Mouse (Mus musculus) layer of hippocampus, postnatal 25 days (tissue): ENCODE measurements at regions not wholly inside any gene's neighbourhood (a gene's known extent, or its start where the extent isn't known, plus 50 kb on each side); places are given as distances from the start of the nearest gene placed in this dataset.

Source experiments
- DNase-seq, 2 experiments: peaks; one replicate each; pipeline ENCODE4 v3.0.0; 2022; ENCODE audit warnings: mixed read lengths in 2 of 2, low spot score in 1 of 2; ENCODE audit errors: extremely low spot score in 1 of 2

- no peak for DNase-seq
Measured at GRCm38 (mm10) chr1:23589414-23589942, 172.1 kb upstream of the B3gat2 start.

DNA sequence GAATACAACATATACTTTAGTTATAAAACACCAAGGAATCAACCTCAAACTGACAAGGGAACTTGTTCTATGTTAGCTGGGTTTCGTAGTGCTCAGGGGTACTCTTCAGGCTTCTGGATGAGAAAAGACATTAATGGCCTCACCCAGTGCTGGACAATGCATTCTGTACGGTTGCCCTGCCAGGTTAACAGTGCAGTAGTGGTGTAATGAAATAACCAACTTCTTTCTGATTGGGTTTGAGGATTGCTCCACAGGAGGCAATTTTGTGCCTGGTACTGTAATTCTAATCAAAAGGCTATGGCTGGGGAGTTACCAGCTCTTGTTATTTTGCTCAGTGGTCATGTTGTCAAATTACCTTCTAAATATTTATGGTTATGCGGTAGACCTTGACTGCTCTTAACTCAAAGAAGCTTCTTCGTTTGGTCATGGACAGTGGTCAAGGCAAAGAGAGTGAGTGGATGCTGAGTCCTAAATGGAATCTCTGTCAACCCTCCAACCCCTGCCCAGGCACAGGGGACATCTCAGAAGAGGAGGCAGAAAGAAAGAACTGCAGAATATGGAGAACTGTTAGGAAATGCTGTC is 158.8 kb upstream of the B3gat2 start:
- DNase-seq: no peak

GRCm38 (mm10) chr1:23629366-23629765 is 132.2 kb upstream of the B3gat2 start:
- DNase-seq: no peak

DNA sequence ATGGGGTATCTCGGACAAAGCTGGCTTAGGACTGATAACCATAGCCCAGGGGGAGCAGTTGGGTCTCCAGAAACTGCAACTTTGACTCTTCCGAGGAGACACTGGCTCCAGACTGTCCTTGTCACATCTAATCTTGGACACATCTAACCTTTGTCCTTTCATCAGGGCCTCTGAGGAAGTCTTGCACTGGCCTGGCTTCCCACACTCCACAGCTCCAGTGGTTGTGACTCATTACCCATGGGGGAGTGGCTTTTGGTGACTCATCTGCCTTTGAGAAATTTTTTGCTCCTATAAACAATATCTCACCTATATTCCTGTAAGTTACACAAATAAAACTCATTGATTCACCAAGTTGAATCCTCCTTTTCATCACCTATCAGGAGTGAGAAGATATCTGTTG is 116.5 kb upstream of the B3gat2 start:
- DNase-seq: no peak

GRCm38 (mm10) chr1:23648875-23649506 is 112.6 kb upstream of the B3gat2 start:
- DNase-seq: no peak

DNA sequence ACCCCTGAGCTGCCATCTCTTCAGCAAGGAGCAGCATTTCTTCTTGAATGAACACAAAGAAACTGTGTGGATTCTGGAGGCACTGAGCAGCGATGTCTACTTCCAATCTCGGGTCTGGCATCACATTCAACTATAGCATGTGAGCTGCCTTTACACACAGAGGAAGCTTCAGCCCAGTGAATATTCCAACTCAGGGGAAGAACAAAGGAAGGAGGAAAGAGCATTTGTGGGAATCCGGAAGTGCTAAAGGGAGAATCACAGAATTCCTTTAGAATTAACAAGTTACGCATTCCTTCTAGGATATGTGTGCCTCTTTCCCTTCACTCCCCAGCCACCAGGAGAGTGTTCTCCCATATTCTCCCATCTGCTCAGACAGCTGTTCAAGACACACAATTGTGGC is 111.7 kb upstream of the B3gat2 start:
- no peak for DNase-seq

- no peak for DNase-seq
Measured at GRCm38 (mm10) chr1:23653628-23654027, 107.9 kb upstream of the B3gat2 start.

DNA sequence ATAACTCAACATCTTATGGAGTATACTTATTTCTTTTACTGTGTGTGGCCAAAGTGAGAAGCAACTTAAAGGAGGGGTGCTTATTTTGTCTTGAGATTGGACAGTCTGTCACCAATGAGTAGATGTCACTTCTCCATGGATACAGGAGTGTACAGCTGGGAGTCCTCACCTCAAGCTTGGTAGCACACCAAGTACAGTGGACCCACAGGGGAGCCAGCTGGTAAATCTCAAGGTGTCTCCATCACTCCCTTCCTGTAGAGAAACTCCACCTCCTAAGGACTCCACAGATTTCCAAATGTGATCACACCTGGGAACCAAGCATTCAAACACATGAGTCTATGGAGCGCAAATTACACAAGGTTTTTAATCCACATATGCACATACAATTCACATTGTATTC is 105.8 kb upstream of the B3gat2 start:
- DNase-seq: no peak

- peak; percentile 21 to 35 for DNase-seq
Measured at GRCm38 (mm10) chr1:23656302-23656701, 105.3 kb upstream of the B3gat2 start.

DNA sequence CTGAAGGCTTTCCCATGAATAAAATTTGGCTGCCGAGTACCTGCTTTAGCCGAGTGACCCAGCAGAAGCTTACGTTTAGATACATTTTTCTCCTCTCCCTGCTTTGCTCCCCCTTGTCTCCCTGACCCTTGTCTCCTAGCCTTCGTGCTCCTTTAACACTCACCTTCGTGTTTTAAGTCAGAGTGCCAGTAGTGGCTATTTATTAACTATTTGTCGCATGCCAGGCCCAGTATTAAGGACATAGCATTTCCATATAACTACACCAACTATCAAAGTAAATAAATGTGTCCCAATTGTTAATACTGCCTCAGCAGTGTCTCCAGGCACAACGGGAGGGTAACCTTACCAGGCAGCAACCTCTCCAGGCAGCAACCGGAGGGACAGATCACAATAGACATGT is 104.8 kb upstream of the B3gat2 start:
- no peak for DNase-seq

DNA sequence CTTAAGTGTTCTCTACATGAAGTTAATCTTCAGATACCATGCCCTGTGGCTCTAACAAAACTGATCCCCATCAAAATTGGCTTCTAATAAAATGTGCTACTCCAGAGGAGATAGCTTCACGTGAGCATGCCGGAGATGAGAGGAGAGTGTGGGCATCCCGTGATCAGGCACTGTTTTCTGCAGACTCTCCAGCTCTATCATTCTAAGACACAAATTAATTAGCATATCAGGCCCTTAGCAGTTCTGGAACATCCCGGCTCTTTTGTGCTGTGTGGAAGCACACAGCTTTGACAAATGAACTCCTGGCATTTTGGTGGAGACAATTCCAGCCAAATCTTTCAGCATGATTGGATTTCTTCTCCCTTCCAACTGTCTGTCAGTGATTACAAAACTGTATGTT is 91.0 kb upstream of the B3gat2 start:
- no peak for DNase-seq

DNA sequence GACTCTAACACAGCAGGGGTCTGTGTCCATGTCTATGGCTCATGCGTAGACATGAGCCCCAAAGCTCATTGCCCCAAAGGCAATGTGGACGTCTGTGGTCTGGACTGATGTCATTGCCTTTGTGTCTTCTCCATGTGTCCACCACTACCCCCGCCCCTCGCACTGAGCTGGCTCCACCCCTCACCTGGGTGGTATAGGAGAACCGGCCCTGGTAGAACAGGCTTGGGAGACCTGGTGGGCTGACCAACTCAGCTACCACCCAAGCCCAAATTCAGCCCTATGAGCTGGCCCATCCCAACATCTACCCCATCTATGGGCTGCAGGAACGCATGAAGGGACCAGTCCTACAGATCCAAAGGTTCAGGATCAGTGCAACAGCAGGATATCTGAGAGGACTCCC is 87.2 kb upstream of the B3gat2 start:
- no peak for DNase-seq

DNA sequence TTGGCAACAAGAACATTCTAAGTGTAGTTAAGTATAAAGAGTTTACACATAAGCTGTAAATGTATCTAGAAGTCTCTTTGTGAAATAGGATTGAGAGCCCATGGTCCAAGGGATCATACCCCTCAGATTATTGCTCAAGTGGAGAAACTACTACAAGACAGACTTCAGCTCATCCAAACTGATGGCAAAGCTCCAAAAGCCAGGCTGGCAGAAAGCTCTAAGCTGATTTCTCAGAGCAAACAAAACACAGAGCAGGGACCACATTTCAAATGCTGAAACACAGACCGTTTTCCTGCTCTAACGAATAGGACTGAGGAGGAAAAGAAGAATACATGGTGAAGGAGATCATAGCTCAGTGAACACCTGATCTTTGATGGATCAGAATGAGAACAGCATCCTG is 85.3 kb upstream of the B3gat2 start:
- no peak for DNase-seq

DNA sequence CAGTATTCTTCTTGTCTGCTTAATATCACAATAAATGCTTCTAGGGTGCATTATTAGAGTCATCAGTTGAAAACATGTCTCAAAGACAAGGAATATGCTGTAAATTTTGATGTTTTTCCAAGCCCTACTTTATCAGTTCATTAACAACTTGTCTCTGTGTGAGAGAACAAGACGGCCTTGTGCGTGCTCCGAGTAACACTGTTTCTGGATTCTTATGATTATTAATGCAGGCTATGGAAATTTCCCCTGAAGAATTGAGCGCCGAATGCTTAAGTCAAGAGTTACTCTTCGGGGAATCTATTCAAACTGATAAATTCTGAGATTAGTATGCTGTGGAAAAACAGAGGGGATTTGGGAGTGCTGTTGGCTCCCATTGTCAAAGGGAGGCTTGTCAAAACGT is 72.2 kb upstream of the B3gat2 start:
- DNase-seq: no peak

DNA sequence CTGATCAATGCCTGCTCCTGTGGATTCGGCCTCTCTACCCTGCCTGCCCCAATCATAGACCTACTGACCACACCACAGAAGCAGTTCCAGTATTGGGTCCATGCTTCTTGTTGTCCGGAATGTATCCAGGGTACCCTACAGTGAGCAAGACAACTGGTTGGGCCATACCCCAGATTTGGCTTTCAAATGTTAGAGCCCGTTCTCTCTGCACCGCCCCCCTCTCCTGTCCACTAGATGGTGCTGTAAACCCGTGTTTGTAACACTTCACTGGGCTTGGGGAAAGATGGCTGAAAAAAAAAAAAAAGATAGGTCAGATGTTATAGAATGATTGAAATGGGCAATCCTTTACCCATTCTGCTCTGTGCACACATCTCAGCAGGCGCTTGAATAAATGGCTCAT is 56.1 kb upstream of the B3gat2 start:
- DNase-seq: peak; percentile 45 to 72

- DNase-seq: no peak
Measured at GRCm38 (mm10) chr1:23706450-23706849, 55.1 kb upstream of the B3gat2 start.
